Mouse (Mus musculus): ENCODE data around the gene Zfp580.

Zfp580 gene

DNA sequence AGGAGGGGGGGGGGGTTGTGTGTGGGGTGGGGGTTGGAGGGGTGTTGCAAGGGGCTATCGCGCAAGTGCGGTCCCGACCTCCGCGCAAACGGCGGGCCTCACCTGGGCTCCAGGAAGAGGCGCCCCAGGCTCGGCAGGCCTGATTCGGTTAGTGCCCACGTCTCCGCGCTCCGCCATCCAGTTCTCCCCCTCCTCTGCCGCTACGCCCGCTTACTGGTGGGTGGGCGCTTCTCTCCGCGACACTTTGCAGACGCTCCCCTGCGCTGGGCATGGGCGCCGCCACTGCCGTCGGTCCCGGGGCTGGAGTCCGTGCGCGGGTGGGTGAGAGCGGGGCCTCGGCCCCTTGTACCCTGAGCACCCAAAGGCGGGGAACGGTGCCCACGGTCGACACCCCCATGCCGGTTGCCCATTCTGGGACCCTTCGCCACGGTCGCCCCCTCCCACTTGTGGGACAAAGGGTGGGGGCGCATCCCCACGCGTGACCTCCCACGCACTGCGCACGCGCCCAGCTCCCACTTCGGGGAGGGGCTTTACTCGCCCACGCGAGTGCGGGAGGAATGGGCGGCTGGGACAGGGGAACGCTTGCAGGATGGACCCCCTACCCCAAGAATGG is 5.4 kb downstream of the Zfp580 start:
- no peak for TF ChIP-seq GATA4 (IDR thresholded peaks at IDR 0.05; ENCODE audit: insufficient replicate concordance, low read length)

- TF ChIP-seq GATA4 (IDR thresholded peaks at IDR 0.05; ENCODE audit: insufficient replicate concordance, low read length), result no peak
Measured at GRCm38 (mm10) chr7:5057381-5057780, 6.0 kb downstream of the Zfp580 start.

GRCm38 (mm10) chr7:5057804-5058203 is 6.5 kb downstream of the Zfp580 start:
- no peak for TF ChIP-seq GATA4 (IDR thresholded peaks at IDR 0.05; ENCODE audit: insufficient replicate concordance, low read length)

DNA sequence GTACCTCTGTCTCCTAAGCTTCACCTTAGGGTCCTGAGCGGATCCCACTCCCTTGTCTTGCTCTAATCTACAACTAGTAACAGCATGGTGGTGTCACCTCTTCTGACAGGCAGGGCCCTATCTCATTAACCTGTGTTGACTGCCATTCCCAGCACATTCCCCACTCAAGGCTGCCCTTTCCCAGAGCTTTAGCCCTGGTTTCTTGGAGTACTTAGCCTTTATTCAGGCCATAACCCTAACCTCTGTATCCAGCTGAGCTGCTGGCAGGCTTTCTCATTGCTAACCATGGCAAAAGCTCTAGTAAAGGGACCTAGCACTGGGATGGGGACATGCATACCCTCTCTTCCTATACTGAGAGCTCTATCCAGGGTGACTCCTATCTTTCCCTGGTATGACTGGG is 7.3 kb downstream of the Zfp580 start:
- TF ChIP-seq GATA4 (IDR thresholded peaks at IDR 0.05; ENCODE audit: insufficient replicate concordance, low read length), result no peak

GRCm38 (mm10) chr7:5059421-5059820 is 8.1 kb downstream of the Zfp580 start:
- TF ChIP-seq GATA4 (IDR thresholded peaks at IDR 0.05; ENCODE audit: insufficient replicate concordance, low read length), result no peak

- no peak for TF ChIP-seq GATA4 (IDR thresholded peaks at IDR 0.05; ENCODE audit: insufficient replicate concordance, low read length)
Measured at GRCm38 (mm10) chr7:5060239-5060731, 8.9 kb downstream of the Zfp580 start.

DNA sequence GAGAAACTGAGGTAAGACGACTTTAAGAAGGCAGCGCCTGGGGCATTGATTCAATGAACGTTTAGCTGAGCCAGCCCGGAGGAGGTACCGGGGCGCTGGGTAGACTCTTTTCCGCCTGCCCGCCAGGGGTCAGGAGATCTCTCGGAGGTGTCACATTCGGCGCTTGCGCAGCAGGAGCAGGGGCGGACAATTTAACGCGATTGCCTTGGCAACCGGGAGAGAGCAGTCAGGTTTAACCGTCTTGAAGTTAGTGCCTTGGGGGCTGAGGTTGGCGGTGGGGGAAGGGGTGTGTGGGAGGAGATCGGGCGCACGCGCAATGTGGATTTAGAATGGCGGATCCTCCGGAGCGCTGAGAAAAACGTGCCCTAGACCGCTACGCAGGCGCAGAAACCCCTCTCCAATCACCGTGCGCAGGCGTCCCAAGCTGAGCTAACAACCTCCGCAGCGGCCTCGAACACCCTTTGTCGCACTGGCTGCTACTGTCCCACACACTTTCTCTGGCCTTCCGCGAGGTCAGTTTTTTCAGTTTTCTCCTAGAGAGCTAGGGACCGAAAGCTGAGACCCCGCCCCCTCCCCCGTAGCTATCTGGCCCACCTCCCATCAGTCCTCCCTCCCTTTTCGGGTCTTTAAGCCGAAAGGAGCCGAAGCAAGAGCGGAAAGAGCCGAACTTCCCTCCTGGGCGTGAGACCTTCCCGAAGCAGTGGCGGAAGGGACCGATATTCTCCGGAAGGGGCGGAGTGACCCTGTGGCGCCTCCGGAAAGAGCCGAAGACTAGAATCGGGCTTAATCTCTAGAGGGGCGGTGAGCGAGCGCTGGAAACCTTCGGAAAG is 9.8 kb downstream of the Zfp580 start:
- TF ChIP-seq GATA4 (IDR thresholded peaks at IDR 0.05; ENCODE audit: insufficient replicate concordance, low read length), result peak; percentile 46; the same call in 1 of the 2 replicates

GRCm38 (mm10) chr7:5061774-5062359 is 10.5 kb downstream of the Zfp580 start, which contains the start of gene U2af2:
TSS of gene U2af2 (plus strand) at chr7:5062143.
- TF ChIP-seq GATA4 (IDR thresholded peaks at IDR 0.05; ENCODE audit: insufficient replicate concordance, low read length), result peak; percentile 4; the same call in 1 of the 2 replicates

DNA sequence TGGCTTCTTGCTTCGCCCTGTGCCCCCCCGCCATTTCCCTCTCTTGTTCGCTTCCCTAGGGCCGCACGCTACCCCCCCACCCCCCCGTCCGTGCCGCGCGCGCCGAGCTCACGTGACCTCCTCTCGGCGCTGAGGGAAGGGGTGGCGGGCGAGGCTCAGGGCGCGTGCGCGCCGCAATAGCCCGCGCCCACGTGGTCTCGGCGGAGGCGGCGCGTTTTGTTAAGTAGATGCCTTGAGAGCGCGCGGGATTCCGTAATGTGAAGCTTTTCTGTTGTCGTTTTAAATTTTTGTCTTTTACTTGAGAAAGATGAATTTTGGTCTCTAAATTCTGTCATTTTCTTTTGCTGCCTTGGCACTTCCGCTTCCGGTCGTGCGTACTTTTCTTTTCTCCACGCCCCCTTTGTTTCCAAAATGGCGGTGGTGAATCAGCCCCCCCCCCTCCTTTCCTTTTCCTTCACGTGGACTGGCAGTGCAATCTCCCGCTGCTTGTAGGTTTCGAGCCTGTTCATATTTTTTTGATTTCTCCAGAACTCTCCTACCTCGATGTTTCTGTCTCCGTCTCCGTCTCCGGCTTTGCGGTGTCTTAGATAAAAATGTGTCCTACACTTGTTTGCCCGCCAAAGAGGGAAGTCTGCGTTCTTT is 11.1 kb downstream of the Zfp580 start:
- no peak for TF ChIP-seq GATA4 (IDR thresholded peaks at IDR 0.05; ENCODE audit: insufficient replicate concordance, low read length)

GRCm38 (mm10) chr7:5064886-5065285 is 13.5 kb downstream of the Zfp580 start:
- TF ChIP-seq GATA4 (IDR thresholded peaks at IDR 0.05; ENCODE audit: insufficient replicate concordance, low read length), result no peak

DNA sequence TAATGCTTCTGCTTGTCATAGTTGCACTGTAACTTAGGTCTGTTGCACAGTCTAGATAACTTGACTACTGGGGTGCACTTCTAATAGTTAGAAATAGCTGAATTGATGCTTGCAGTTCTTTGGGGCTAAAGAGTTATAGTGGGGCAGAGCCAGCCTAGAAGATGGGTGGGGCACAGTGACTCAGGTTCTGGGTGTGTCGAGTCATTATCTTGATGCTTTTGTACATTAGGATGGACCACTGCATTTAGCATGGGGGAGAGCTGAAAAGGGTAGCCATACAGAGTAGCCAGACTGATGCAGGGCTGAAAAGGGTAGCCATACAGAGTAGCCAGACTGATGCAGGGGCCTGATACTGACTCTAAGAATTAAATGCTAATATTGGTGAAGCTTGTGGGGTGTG is 22.2 kb downstream of the Zfp580 start:
- no peak for TF ChIP-seq GATA4 (IDR thresholded peaks at IDR 0.05; ENCODE audit: insufficient replicate concordance, low read length)

- no peak for TF ChIP-seq GATA4 (IDR thresholded peaks at IDR 0.05; ENCODE audit: insufficient replicate concordance, low read length)
Measured at GRCm38 (mm10) chr7:5074984-5075383, 23.6 kb downstream of the Zfp580 start.

DNA sequence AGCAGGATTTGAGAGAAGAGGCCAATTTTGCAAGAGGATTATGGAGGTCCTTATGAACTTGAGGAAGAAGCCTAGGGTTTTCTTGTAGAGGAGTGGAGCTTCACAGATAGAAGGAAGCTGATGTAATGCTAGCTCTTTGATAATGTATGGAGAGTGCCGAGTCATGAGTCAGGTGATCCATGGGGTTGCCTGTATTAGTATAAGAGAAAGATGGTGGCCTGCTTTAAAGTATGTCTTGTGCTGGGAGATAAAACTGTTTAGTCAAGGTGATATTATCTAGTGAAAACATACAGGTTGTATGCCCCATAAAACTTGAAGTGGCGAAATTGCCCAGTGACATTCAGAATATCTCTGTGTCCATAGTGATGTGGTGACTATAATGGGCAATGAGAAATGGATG is 25.6 kb downstream of the Zfp580 start:
- TF ChIP-seq GATA4 (IDR thresholded peaks at IDR 0.05; ENCODE audit: insufficient replicate concordance, low read length), result no peak

DNA sequence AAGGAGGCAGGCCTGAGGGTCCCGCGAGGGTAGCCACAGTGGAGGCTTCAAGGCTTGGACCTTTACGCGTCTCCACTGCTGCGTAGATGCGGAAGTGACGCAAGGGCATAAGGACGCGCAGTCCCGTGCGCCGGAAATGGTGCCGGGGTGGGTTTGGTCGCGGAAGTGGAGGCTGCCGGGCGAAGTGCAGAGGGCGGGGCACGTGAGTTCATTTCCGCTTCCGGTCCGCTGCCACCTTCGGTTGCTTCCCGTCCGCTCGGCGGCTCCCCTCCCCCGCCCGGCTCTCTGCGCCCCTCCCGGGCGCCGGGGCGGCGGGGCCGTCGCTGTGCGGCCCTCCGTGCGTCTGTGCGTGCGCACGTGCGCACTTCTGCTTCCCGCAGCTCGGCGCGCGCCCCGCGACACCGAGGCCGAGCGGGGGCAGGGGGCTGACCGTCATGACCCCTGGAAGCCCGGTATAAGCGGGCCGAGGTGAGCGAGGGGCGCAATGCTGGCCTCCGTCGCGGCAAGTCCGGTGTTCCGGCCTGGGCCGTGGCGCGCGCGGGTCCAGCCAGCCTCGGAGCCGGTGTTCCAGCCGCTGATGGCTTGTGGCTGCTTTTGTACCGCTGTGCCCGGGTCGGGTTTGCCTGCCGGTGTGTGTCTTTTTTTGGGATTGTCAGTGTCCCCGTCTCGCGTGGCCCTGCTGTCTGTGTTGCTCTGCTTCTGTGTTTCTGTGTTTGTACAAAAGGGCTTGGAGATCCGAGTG is 28.8 kb downstream of the Zfp580 start, which contains the start of gene Epn1:
TSS of gene Epn1 (plus strand) at position 226 of the 742 bp plus-strand sequence.
- TF ChIP-seq GATA4 (IDR thresholded peaks at IDR 0.05; ENCODE audit: insufficient replicate concordance, low read length), result peak; percentile 48; the same call in 1 of the 2 replicates

DNA sequence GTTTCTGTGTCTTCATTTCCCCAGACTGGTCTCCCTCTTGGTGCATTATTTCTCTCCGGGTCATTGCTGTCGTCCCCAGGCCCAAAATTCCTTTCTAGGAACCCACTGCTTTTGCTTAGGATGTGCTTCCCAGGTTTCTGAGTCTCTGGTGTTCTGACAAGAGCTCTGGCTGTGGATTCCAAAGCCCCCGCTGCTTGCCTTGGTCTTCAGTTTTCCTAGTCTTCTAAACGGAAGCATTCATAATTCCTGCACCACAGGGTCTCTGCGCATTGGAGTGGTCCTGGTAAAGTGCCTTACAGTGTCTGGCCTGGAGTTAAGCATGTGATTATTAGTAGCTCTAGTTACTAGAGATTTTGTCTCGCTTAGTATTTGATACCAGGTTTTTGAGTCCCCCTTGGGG is 29.5 kb downstream of the Zfp580 start:
- no peak for TF ChIP-seq GATA4 (IDR thresholded peaks at IDR 0.05; ENCODE audit: insufficient replicate concordance, low read length)
